Mouse (Mus musculus): ENCODE data around the gene Ddr2.

Gene Ddr2

DNA sequence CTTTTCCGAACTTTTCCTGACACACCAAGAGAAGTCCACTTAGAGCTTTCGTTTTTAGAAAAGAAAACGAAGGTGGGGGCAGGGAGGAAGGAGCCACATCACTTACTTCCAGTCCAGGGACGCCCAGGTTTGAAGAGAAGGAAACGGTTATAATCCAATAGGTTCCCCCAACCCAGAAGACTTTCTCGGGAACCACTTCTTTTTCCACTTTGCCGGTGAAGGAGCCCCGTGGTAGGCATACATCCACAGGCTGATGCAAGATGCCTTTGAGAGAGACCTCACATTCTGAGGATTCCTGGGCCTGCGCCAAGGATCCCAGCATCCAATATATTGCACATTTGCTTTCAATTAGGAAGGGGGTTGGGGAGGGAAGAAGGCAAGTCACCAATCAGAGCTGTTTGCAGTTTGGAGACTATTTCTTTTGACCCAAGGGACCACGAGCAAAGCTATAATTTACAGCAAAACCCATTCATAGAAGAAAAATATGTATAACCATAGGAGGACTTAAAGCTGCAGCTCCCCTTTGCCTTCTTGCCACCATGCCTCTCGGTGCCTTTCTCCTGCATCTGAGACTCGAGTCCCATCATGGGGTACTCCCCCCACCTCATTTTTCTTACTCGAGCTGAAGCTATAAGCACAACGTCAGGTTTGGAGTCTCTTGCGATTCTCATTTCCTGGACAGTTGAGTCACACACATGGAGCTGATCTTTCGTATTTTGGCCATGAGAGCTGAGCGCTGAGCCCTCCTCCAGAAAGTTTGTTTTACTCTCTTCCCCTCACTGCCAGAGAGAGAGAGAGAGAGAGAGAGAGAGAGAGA is at the start of gene Ddr2:
Gene Ddr2, minus strand, starts transcription at position 247 of the 817 bp plus-strand sequence.
- DNase-seq (ENCODE audit: low spot score in 2 of 2): peak; percentile 12 to 24

DNA sequence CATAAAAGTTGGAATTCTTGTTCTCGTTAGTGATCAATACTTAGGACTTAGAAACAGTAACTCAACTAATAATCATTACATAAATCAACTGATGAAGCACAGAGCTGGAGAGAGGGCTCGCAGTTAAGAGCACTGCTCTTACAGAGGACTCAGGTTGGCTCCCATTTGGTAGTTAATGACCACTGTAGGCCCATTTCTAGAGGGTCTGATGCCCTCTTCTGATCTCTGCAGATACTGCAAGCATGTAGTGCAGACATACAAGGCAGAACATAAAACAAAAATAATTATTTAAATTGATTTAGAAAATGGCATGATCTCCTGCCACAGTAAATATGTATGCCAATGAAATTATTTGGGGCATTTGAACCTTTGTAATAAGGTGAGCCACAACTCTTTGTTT is 49.1 kb upstream of the Ddr2 start:
- DNase-seq (ENCODE audit: low spot score in 2 of 2): no peak

DNA sequence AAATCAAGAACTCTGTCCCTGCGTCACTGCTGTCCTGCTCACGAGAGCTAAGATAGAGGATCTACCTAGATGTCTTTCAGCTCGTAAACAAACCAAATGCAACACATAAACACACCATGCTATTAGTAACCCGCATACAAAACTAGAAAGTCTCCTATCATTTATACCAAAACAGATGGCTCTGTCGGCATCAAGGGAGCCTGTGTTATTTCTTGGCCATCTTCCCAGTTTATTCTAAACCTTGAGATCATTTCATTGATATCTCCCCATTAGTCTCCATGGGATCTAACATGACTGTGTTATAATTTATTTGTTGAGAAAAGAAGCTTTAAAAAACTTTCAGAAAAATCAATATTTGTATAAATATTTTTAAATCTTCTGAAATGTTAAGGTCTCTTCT is 45.2 kb upstream of the Ddr2 start:
- no peak for DNase-seq (ENCODE audit: low spot score in 2 of 2)

DNA sequence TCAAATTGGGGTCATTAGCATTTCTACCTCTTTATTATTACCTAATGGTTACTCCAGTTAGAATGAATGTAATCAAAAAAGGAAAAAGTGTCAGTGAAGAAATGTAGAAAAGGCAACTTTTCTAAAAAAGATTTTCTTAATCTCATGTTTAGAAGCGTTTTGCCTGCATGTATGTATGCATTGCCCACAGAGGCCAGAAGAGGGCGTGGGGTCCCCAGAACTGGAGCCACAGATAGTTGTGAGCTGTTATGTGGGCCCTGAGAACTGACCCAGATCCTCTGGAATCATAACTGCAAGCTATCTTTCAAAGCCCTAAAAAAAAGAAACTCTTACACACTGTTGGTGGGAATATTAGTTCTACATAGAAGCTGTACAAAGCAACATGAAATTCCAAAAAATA is 44.7 kb upstream of the Ddr2 start:
- DNase-seq (ENCODE audit: low spot score in 2 of 2): no peak

DNA sequence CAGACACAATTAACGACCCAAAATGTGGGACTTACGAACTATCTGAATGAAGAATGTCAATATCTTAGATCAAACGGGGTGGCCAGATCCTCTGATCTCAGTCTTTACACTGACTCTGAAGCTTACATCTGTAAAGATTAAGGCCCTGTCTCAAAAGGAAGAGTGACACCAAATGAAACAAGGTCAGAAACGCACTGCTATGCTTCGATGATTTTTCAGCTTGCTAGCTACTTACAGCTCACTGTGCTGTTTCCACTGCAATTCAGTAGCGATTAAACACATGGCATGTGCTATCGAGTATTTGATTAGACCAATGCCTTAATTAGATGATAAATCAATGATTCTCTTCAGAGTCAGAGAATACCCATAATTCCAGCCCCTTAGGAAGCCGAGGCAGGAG is 43.4 kb upstream of the Ddr2 start:
- no peak for DNase-seq (ENCODE audit: low spot score in 2 of 2)

DNA sequence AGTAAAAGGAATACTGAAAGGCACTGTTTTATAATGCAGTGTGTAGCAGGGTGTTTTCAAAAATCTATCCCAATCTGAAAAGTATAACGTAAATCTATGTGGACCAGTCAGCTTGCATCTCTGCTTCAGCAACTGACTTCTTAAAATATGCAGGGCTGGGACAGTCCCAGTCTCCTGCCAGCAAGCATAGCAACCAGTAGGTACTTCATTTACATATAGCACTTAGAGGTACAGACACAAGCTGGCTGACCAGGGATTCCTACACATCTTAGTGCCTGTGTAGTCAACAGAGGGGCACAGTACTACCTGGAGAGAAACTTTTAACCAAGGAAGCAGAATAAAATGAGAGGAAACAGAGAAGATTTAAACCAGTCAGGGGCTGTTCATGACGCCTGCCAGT is 42.0 kb upstream of the Ddr2 start:
- DNase-seq (ENCODE audit: low spot score in 2 of 2): no peak

DNA sequence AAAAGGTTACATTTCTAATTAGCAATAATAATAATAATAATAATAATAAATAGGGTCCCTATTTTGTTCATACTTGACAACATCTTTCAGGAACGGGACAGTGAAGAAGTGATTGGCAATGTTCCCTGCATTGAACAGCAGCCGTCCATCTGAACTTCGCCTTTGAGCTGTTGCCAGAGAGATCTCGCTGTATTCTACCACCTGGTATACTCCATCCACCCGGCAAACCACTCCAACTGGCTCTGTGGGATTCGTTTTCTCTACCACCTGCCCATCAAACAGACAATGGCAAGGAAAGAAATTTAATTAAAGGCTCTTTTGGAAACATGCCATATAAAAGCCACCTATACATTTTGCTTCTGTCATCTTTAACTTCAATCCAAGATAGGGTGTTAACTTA is 40.3 kb upstream of the Ddr2 start:
- DNase-seq (ENCODE audit: low spot score in 2 of 2): no peak

DNA sequence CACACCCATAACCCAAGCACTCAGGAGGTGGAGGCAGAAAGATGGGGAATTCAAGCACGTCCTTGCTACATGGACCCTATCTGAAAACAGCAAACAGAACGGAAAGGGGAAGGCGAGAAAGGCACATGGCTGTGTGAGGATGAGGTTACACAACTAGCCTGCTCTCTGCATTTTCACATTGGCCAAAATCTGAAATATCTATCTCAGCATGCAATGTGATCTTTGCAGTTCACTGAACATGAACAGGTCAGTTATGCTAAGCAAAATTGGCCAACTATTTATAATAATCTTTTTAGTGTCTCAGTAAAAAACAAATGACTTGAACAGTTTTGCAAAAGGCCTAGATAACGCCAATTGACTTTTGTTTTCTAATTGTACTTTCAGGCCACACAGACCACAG is 39.2 kb upstream of the Ddr2 start:
- no peak for DNase-seq (ENCODE audit: low spot score in 2 of 2)

DNA sequence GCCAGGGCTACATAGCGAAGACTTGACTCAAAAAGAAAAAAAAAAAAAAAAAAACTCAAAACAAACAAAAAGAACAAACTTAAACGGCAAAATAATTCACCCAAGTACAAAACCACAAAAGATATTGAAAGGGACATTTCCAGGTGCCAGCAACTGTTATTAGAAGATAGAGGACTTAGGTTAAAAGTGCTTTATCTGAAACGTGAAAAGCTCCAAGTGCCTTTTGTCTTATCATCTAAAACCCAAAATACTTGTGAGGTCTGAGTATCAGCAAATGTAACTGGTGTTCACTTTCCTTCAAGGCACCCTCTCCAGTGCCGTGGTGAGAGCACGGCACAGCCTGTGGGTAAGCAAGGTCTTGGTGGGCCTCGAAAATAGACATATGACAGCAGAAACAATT is 38.0 kb upstream of the Ddr2 start:
- no peak for DNase-seq (ENCODE audit: low spot score in 2 of 2)

DNA sequence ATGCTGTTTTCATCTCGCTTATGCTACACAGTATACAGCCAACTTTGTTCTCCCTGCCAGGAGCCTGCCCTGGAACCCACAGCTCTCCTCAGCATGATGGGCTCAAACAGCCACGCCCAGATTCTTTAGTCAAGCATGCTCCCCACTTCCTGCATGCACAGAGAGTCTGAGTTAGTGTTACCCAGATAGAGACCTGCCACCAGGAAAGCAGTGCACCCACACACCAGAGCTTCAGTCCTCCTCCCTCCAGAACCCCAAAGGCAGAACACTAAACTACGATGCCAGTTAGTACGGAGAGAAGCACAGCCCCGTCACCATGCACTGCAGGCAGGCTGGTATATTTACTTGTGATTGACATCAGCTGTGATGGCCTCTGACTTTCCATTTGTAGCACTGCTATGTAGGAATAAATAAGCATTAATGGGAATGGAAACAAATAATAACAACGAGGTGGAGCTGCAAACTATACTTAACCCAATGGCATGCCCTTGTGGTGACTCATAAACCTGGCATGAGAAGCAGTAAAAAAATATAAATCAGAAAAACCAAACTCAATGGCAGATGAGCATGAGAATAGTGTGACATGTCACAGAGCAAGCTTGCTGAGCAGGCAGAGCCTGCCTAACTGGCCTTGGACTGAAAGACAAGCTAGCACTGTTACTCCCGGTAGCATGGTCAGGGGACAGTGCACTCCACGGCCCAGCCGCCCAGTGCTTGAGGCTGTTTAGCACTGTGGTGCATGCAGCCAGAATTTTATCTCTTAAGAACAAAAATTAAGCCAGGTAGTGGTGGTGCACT is 37.3 kb upstream of the Ddr2 start:
- DNase-seq (ENCODE audit: low spot score in 2 of 2): no peak

DNA sequence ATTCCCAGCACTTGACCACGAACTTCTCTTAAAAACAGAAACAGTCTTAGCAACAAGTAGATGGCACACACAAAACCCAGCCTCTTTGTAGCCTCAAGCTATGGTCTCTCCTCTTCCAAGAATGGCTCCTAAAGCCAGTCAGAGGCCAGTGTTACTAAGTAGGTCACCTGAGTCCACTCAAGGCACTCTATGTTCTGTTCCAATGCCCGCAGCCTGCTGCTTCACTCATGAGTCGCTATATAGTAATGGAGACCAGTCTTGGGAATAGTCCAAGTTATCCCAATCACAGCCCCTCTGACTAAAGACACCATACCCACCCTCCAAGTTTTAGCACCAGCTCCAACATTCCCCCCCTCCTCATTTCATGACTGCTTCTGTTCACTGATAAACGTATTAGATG is 35.0 kb upstream of the Ddr2 start:
- no peak for DNase-seq (ENCODE audit: low spot score in 2 of 2)

DNA sequence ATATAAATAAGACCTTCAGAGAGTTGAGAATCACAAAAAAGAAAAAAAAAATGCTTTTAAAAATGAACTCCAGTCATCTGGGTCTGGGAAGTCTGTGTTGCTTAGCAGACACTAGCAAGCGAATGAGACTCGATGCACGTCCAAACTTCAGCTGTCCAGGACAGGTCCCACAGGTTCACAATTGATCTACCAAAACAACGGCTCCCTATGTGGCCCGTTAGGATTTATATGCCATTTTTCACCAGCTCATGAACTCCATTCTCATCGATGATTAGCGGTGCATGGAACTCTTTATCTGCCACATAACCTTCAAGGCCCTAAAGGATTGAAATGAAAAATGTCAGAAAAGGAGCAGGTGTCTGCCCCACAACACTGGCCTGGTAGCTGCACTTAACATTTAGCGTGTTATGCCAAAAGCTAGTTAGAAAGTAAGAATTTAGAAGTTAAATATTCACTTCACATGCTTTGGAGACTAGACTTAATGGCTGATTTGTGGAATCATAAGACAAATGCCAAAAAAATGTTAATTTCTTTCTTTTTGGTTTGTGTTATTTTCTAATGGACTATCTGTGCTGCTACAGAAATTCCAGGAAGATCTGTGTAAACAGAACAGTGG is 31.8 kb upstream of the Ddr2 start:
- no peak for DNase-seq (ENCODE audit: low spot score in 2 of 2)

DNA sequence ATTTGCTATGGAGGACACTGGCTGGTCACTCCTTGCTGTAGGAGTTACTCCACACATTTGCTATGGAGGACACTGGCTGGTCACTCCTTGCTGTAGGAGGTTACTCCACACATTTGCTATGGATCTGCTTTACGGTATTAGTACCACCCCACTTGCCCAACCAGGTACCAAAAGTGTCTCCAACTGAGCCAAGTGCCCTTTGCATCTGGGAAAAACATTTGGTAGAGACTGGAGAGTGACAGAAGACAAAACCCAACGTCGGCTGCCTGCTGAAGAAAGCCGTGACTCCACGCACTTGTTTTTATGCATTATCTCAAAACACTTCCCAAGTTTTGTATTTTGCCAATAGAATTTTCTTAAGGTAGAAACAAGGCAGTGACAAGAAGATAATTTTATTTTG is 31.1 kb upstream of the Ddr2 start:
- no peak for DNase-seq (ENCODE audit: low spot score in 2 of 2)

DNA sequence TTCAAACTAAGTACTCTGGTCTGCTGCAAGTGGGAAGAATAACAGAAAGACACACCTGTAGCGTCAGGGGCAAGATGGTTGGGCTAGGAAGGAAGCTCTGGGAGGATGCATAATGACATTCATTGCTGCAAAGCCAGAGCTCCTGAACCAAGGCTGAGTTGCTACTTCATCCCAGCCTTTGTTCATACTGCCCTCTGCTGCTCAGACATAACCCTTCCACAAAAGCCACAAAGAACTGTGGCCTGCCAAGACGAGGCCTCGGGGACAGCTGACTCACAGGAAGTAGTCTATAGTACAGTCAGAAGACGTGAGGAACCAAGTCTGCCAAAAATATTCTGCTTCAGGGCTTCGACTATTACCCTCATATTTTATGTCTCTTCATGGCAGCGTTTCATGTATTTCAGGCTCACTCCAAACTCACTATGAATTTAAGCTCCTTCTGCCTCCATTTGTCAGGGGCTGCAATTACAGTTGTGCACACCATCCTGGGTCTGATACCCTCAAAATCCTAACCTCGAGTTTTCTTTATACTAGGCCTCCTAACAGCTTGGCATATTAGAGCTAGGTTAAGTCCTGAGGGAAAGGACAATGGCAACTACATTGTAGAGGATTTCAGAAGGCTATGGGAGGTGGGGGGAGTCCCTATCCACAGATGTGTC is 25.9 kb upstream of the Ddr2 start:
- DNase-seq (ENCODE audit: low spot score in 2 of 2): peak; percentile 50 to 59

DNA sequence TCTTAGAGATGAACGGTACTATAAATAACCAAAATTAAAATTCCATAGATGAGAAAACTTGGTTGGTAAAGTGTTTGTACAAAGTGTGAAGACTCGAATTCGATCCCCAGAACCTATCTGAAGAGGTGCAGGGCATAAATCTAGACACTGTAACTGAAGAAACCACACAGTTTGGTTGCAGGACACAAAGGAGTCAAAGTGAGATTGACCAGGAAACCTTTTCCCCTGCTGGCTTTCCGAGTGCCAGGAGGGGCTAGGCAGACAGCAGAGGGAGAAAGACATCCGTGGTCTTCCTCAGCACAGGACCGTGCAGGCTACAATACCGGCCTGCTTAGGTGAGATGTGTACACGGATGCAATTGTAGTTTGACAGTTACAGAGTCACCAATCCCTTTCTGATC is 23.7 kb upstream of the Ddr2 start:
- DNase-seq (ENCODE audit: low spot score in 2 of 2): no peak

DNA sequence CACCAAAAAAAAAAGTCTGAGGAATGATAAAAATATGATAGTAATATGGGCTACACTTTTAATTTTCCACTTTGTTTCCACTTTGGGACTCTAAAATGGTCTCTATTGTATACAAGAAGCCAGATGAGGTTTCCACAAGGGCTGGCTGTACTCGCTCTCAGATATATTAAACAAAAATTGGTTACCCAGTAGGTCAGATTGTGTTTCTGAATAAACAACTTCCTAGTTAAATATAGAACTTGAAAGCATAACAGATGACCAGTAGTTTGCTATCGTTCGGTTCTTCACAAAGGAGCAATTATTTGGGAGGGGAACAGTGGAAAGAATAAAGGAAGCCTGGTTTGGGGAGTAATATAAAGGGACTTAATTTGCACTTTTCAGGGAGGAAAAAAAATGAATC is 20.4 kb upstream of the Ddr2 start:
- no peak for DNase-seq (ENCODE audit: low spot score in 2 of 2)

DNA sequence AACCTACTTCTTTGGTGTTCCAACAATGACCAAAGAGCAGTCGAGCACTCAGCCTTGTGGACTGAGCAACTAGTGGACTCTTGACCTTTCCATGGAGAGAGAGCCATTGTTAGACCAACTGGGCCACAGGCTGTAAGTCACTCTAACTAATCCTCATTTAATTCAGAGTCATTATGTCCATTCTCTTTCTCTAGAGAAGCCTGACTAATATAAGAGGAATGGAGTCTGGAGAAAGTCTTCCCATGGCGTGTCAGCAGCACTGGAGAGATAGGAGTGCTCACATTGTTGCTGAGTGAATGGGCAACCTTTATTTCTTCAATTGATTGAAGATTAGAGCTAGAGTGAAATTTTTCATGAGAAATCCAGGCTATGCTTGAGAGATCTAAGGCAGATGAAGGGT is 14.1 kb upstream of the Ddr2 start:
- no peak for DNase-seq (ENCODE audit: low spot score in 2 of 2)

DNA sequence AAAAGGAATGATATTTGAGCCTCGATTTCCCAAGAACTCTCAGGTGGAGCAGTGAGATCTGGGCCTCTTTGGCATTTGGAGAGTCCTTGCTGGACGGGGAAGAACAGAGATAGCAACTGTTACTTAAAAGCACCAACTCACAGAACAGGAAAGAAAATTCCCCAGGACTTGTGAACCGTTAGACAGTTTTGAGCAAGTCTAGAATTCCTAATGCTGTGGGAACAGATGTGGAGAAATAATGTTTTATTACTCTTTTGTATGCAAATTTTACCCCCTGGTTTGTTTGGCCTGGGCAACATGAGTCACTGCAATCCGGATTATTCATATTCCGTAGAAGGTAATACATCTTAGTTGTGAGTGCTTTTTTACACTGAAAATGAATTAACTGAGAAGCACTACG is 3.1 kb upstream of the Ddr2 start:
- no peak for DNase-seq (ENCODE audit: low spot score in 2 of 2)

DNA sequence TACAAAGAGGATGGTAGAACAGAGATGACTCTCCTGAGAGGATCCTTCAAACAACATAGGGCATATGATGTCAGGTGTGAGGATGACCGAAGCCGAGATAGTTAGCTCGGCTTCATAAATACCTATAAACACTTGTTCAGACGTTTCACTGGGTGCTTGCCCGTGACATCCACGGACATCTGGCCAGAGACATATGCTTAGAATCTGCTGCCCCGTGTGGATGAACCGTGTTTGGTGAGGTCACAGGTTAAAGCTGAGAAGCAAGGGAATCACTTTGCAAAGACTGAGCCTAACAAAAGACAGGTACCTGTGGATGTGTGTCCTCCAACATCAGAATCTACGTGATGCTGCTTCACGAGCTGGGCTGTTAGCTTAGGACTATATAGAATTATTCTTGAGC is 1.7 kb upstream of the Ddr2 start:
- no peak for DNase-seq (ENCODE audit: low spot score in 2 of 2)

DNA sequence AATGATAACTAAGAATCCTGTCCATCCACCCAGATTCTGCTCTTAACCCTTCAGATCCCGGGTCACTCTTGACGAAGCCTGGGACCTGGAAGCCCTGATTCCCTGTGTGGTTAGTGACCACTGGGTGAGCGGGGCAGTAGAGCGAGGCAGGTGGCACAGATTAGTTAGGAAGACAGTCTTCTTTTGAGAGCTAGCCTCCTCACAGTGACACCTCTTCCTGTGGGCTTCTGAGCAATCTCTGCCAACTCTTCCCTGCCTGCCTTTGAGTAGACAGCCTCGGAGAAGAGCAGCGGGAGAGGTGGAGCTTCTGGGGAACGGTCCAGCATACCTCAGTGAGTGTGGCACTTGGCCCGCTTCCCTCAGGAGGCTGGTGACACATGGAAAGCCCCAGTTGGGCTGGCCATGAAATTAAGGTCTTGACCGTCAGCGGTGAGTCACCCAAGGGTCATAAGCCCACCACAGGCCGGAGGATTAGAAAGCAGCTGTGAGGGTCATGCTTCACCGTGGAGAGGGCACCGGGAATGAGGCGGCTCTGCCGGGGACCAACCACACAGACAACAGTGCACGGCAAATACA is 1.2 kb upstream of the Ddr2 start:
- no peak for DNase-seq (ENCODE audit: low spot score in 2 of 2)

DNA sequence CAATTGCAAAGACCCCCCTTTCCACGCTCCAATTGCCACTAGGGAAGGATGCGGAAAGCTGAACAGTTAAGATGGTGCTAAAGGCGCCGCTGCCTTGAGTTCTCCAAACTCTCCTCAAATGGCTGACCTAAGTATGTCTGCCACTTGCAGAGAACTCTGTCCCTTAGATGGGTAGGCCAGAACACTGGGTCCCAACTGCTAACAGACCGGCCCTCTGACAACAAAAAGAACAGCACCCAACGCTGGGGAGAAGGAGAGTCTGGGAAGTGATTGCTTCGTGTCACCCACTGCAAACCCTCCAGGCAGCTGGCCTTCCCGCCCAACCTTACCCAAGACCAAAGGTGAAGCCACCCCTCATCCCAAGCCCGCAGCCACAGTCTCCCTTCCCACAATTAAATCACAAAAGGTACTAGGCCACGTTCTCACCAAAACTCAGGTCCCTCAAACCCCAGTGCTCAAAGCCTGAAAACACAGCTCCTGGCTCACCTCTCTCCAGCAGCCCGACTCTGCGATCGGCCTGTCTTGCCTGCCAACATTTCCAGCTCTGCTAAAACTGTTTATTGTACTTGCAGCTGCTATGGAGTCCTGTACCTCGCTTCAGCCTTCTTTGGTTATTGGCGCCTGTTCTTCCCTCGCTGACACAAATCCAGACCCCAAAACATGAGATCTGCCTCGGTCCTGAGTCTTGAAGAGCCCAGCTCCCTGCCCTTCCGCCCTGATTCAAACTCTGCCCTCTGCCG is 616 bp downstream of the Ddr2 start:
- DNase-seq (ENCODE audit: low spot score in 2 of 2): no peak

All from frontal cortex, postnatal 10 days (tissue).